Mouse (Mus musculus) activated CD4-positive, CD25-positive, alpha-beta regulatory T cell, adult 4 months (primary cell): ENCODE results near the gene Ociad2. TPM values are rescaled to one million over a fixed set of nuclear protein-coding genes. Genes with fewer than 3 reads are reported as not detected.

Experiments used
- ATAC-seq: one replicate; pipeline ENCODE4 v1.8.0; 2017
- polyA plus RNA-seq, 2 experiments: library from polyadenylated mRNA; unstranded; fragments of 100-300 nt; shearing (Covaris generic); gene quantifications; one replicate each; pipeline ENCODE4 v1.2.1; 2017

Gene Ociad2
- polyA plus RNA-seq, 2 experiments from 2014 or later, result 0.73 to 1.2 TPM

GRCm38 (mm10) chr5:73301601-73302307 is 39.1 kb downstream of the Ociad2 start:
- ATAC-seq, result no peak

GRCm38 (mm10) chr5:73295916-73296315 is 44.9 kb downstream of the Ociad2 start:
- ATAC-seq, result no peak

DNA sequence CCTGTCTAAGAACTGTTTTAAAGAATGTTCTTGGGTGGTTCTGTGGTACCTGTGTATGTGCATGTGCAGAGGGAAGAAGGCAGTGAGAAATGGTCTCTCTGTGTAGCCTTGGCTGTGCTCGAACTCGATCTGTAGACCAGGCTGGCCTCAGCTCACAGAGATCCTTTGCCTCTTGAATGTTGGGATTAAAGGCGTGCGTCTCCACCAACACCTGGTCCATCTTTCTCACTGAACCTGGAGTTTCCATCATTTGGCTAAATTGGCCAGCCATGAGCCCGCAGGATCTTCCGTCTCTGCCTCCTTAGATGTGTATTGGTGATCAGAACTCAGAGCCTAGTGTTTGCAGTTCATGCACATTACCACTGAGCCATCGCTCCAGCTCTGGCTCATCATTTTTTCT is 45.8 kb downstream of the Ociad2 start:
- ATAC-seq, result no peak

- ATAC-seq, result peak; percentile 21
These were observed 47.4 kb downstream of the Ociad2 start for GRCm38 (mm10) chr5:73293458-73293827.

- ATAC-seq, result peak; percentile 99
These were observed 48.0 kb downstream of the Ociad2 start, which contains the start of gene Ociad1 for GRCm38 (mm10) chr5:73292502-73293457. TSS of gene Ociad1 (plus strand) at chr5:73292784.

DNA sequence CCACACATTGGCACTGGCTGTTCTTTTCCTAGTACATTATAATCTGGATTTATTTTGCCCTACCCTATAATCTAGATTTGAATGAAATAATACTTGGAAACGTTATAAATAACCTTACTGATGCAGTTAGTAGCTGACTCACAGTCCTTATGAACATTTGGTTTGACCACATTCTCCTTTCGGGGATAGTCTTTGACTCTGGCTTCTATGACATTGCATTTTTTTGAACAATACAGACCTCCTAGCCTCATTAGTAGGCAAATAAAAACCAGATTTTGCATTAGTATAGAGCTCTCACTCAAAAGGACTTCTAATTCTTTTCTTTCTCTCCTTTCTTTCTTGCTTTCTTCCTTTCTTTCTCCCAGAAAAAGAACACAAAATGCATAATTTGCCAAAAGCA is 50.9 kb downstream of the Ociad2 start:
- ATAC-seq, result no peak

GRCm38 (mm10) chr5:73286603-73287002 is 54.2 kb downstream of the Ociad2 start:
- ATAC-seq, result peak; percentile 92

DNA sequence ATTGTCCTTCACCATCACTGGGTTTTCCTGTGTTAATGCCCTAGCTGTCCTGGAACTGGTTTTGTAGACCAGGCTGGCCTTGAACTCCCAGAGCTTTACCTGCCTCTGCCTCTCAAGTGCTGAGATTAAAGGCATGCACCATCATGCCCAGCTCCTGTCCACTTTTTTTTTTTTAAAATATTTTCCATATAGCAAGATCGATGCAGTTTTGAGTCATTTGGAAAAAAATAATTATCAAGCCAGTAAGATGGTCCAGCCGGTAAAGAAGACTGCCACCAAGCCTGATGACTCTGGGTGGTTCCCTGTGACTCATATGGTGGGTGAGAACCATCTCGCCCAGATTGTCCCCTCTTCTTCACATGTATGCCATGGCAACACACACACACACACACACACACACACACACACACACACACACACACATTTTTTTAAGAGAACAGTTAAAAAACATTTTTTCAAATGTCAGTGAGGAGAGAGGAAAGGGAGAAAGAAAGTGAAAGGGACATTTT is 55.3 kb downstream of the Ociad2 start:
- ATAC-seq, result peak; percentile 44

DNA sequence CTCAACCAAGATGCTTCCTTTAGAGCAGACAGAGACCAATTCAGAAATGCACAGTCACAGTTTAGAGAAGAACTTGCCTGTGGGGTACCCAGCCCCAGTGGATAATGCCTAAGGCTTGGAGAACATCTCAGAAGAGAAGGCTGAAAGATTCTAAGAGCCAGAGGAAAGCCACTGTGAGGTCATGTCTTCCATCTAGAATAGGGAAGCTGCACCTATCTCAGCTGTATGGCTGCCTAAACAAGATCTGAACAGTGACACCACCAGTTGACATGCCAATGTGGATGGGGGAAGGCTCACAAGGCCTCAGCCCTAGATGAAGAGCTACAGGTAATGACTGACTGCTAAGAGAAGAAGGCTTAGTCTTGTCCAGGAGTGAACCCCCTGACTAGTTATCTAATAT is 56.8 kb downstream of the Ociad2 start:
- no peak for ATAC-seq

- ATAC-seq, result no peak
These were observed 60.3 kb downstream of the Ociad2 start for GRCm38 (mm10) chr5:73280567-73280850.

DNA sequence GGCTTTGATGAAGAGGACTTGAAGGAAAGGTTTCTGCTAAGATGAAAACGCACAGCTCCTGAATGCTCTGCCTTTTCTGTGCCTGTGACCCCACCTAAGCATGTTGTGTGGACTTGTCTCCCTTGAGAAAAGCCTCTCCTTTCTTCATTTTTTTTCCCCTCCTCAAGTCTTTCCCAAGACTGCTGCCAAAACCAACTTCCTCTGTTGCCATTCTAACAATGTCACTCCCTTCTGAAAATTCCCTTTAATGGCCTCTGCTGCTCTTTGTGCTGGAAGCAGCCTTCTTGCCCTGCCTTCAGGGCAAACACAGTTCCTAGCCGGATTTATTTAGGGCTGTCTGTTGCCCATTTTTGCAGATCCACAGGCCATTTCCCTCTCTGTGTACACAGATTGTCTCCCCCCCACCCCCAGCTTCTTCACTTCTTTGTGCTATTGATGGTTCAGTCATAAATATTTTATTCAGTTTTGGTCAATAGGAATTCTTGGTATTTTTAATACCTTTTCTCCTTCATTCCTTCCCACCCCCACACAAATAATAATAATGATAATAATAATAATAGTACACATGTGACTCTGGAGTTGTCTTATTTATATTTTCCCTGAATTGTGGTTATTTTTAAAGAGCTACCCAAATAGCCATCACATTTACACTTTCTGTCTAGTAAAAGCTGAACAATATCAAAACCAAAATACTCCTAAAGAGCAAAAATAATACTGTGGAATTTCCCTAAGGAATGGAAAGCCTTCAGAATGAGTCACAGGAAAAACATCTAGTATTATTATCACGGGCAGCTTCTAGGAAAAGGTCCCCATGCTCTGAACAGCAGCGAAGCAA is 60.9 kb downstream of the Ociad2 start:
- ATAC-seq, result no peak

DNA sequence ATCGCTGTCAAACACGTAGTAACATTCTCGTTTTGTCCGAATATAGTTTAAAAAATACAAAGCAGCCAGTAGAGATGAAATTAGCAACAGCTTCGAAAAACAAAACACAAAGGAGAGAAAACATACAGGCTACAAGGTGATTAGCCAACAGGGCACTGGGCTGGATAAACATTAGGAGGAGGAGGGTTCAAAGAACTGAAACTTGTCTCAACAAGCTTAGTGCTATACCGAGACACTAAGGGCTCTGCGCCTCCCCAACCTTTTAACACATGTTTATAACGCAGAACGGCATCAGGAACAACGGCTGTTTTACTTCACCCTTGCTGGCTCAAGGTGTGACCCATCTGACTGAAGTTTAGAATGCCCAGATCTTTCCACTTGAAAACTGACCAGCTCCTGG is 61.6 kb downstream of the Ociad2 start:
- ATAC-seq, result no peak

DNA sequence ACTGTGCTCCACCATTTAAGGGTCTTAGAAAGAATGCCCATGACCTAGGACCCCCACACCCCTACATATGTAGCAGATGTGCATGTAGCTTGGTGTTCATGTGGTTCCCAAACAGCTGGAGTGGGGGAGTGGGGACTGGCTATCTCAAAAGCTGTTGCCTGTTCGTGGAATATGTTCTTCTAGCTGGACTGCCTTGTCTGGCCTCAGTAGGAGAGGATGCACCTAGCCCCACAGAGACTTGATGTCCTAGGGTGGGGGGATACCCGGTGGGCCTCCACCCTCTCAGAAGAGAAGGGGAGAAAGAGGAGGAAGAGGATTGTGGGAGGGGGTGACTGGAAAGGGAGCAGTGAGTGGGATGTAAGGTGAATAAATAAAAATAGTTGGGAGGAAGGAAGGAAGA is 65.9 kb downstream of the Ociad2 start:
- ATAC-seq, result no peak

DNA sequence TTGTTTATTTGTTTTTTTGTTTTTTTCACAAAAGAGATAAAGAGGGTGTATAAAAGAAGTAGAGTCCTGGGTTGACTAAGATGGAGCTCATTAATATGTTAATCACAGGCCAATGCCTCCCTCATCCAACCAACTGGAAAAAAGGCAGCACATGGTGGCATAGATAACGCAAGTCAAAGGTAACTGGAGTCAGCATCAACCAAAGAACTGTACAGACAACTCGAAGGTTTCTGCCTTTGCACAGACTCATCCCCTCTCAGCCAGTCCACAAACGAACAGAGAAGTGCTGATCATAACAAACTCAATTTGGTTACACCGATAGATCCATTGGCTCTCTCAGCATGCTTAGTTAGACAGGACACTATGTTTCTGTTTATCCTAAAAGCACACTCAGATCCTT is 67.7 kb downstream of the Ociad2 start:
- ATAC-seq, result no peak

Other genes starting within 250 kb of the Ociad2 start
- gene Fryl, start 84.4 kb downstream of the Ociad2 start, polyA plus RNA-seq, result 10 to 100 TPM; 90.0 to 92.4 TPM
- gene Ociad1, start 48.2 kb downstream of the Ociad2 start, polyA plus RNA-seq, result 100 to 1,000 TPM; 128 to 159 TPM
- gene Cwh43, start 65.0 kb upstream of the Ociad2 start, polyA plus RNA-seq, result under 1 TPM in 1 of 2 experiments, not detected in 1; 0.15 TPM
- 10 to 100 TPM; 11.0 to 13.4 TPM for gene Dcun1d4, start 140.0 kb upstream of the Ociad2 start, polyA plus RNA-seq